Mouse (Mus musculus) bone marrow, adult 2 months (tissue): ENCODE measurements around the gene Galnt6.

Experiments used
- CTCF ChIP-seq: fragments of 200-500 bp; IDR thresholded peaks from 2 replicates; pipeline ENCODE4 v1.5.1; 2011; ENCODE audit warnings: low read length, control low read depth; ENCODE audit not compliant: control insufficient read depth, insufficient read depth
- POLR2A ChIP-seq: fragments of 200-500 bp; IDR thresholded peaks from 2 replicates; pipeline ENCODE4 v1.6.1; 2011; ENCODE audit warnings: low read depth, mild to moderate bottlenecking, control low read depth, low read length, borderline replicate concordance; ENCODE audit not compliant: control insufficient read depth

DNA sequence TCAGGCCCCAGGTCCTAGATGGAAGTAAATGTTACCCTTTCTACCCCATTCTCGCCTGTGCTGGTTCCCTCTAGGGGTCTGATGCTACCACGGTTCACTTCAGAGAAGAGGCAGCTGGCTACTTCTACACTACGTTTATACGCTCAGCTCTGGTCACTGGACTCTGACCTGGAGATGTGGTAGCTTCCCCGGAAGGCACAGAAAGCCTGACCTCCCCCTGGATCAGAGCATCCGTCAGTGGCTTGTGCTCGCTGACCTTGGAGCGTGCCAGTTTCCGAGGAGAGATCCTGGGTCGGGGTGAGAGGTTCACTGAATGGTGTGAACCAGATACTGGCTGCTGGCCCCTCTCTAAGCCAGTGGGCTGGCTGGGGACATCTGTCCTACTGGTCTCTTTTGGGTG, 31.1 kb downstream of the Galnt6 start:
- no peak for TF ChIP-seq CTCF
- no peak for TF ChIP-seq POLR2A
